Mouse (Mus musculus): ENCODE data around the gene Srgap3. TPM values are rescaled to one million over a fixed set of nuclear protein-coding genes. Genes with fewer than 3 reads are reported as not detected.

Gene Srgap3
- polyA plus RNA-seq, 1 experiment from 2014 or later = 1.0 TPM

DNA sequence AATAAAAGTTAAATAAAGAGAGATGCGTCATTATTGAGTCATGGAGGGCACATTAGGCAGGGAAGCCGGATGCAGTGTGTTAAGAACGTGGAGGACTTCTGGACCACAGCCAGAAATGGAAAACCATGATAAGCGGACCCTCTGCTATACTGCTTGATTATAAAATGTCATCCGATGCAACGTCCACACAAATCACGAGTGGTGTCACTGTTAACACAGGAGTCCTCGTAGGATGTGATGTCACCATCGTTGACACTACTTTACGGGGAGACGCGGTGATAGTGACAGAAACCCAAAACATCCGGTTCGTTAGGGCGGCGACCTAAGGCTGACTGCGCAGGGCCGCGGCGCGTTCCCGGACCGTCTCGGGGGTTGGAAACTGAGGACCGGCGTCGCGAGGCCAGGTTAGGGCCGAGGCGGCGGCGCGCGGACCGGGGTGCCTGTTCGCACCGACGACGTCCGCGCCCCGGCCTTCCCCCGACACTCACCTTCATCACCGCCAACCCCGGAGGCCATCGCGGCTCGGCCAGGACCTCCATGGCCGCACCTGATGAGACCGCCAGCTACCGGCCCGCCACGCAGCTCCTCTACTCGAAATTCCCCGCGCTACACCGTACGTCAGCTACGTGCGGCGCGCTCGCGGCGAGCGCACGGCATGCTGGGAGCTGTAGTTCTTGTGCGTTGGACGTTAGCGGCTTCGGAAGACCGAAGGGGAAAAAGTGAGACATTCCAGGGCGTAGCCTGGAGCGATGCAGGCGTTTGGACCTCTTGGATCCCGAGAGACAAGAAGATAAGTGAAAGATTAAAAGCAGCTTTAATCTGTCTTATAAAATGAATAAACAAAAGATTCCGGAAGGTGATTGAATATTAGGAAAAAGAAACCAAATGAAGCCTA is 250.8 kb downstream of the Srgap3 start, which contains the start of gene Rad18:
Rad18 (minus strand) TSS at position 631 of the 895 bp plus-strand sequence.
- ATAC-seq (replicated peaks; ENCODE audit: extremely low read depth, insufficient read depth, low FRiP score) = peak; percentile 90
- Histone ChIP-seq H3K4me3 (ENCODE audit: low read length) (peak within 1 kb of the TSS; percentile 81), H3K9ac (ENCODE audit: low read length) (peak within 1 kb of the TSS; percentile 82), H3K27ac (ENCODE audit: low read length) (peak within 1 kb of the TSS; percentile 59; the same call in 1 of the 2 replicates), H3K4me2 (ENCODE audit: low read depth, low read length) (peak within 1 kb of the TSS; percentile 79), H3K9me3 (replicated peaks; ENCODE audit: control insufficient read depth, low read length) (no peaks in the 10 kb centered on the region), H3K36me3 (ENCODE audit: control insufficient read depth, insufficient read depth) (no peaks in the 10 kb centered on the region; the same call in 1 of the 2 replicates), H3K27me3 (ENCODE audit: control insufficient read depth, insufficient read depth, low read length) (0 out of 2 replicates have a peak, but pooled peaks cover 2% of the 10 kb centered on the region), H3K4me1 (ENCODE audit: control insufficient read depth, insufficient read depth, low read length) (peaks cover 6% of the 10 kb centered on the region)
- under 1% methylated on average over 77 of the region's 77 CpGs for WGBS

GRCm38 (mm10) chr6:112694492-112694891 is 252.6 kb downstream of the Srgap3 start:
- ATAC-seq (replicated peaks; ENCODE audit: extremely low read depth, insufficient read depth, low FRiP score) = no peak
- 92% methylated on average over 5 of the region's 5 CpGs for WGBS

GRCm38 (mm10) chr6:112691523-112691922 is 255.5 kb downstream of the Srgap3 start:
- Histone ChIP-seq H3K27me3 (ENCODE audit: control insufficient read depth, insufficient read depth, low read length) (no peaks in the 10 kb centered on the region), H3K4me1 (ENCODE audit: control insufficient read depth, insufficient read depth, low read length) (peaks cover 6% of the 10 kb centered on the region), H3K9ac (ENCODE audit: low read length) (no peak overlapping the region), H3K9me3 (replicated peaks; ENCODE audit: control insufficient read depth, low read length) (no peaks in the 10 kb centered on the region), H3K36me3 (ENCODE audit: control insufficient read depth, insufficient read depth) (peaks cover 2% of the 10 kb centered on the region; the same call in 1 of the 2 replicates), H3K4me2 (ENCODE audit: low read depth, low read length) (no peak overlapping the region), H3K27ac (ENCODE audit: low read length) (no peak overlapping the region), H3K4me3 (ENCODE audit: low read length) (no peak overlapping the region)
- no peak for ATAC-seq (replicated peaks; ENCODE audit: extremely low read depth, insufficient read depth, low FRiP score)
- WGBS = 97% methylated on average over 1 of the region's 1 CpGs

More at GRCm38 (mm10) chr6:112694492-112694891, 252.6 kb downstream of the Srgap3 start:
- no peak overlapping the region for H3K4me3 ChIP-seq (ENCODE audit: low read length)
- H3K27me3 ChIP-seq (ENCODE audit: control insufficient read depth, insufficient read depth, low read length) = 0 out of 2 replicates have a peak, but pooled peaks cover 2% of the 10 kb centered on the region
- H3K4me2 ChIP-seq (ENCODE audit: low read depth, low read length) = no peak overlapping the region
- peaks cover 2% of the 10 kb centered on the region; the same call in 1 of the 2 replicates for H3K36me3 ChIP-seq (ENCODE audit: control insufficient read depth, insufficient read depth)
- no peak overlapping the region for H3K27ac ChIP-seq (ENCODE audit: low read length)
- H3K9me3 ChIP-seq (replicated peaks; ENCODE audit: control insufficient read depth, low read length) = no peaks in the 10 kb centered on the region
- peaks cover 6% of the 10 kb centered on the region for H3K4me1 ChIP-seq (ENCODE audit: control insufficient read depth, insufficient read depth, low read length)
- H3K9ac ChIP-seq (ENCODE audit: low read length) = no peak overlapping the region

DNA sequence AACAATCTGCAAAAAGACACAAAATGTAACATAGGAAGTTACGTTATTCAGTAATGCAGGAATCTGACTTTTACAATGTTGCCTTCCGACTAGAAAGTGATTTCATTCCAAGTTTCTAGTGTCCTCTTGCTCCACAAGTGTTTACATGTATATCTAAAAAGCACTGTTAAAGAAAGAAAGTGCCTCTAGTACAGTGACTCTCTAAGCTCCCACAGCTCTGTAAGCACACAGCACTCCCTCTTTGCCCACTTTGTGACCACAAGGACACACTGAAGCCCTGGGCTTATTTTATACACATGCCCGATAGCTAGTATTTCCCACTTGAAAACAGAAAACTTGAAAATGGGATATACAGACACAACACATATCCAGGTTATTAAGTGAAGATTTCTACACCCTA is 259.0 kb downstream of the Srgap3 start:
- H3K9me3 ChIP-seq (replicated peaks; ENCODE audit: control insufficient read depth, low read length) = no peaks in the 10 kb centered on the region
- H3K36me3 ChIP-seq (ENCODE audit: control insufficient read depth, insufficient read depth) = peaks cover 2% of the 10 kb centered on the region; the same call in 1 of the 2 replicates
- ATAC-seq (replicated peaks; ENCODE audit: extremely low read depth, insufficient read depth, low FRiP score) = no peak
- H3K4me1 ChIP-seq (ENCODE audit: control insufficient read depth, insufficient read depth, low read length) = no peaks in the 10 kb centered on the region
- 82% methylated on average over 3 of the region's 3 CpGs for WGBS
- no peak overlapping the region for H3K9ac ChIP-seq (ENCODE audit: low read length)
- no peak overlapping the region for H3K4me3 ChIP-seq (ENCODE audit: low read length)
- H3K27me3 ChIP-seq (ENCODE audit: control insufficient read depth, insufficient read depth, low read length) = no peaks in the 10 kb centered on the region
- H3K4me2 ChIP-seq (ENCODE audit: low read depth, low read length) = no peak overlapping the region
- no peak overlapping the region for H3K27ac ChIP-seq (ENCODE audit: low read length)

- Histone ChIP-seq H3K27ac (ENCODE audit: low read length) (no peak overlapping the region), H3K9me3 (replicated peaks; ENCODE audit: control insufficient read depth, low read length) (no peaks in the 10 kb centered on the region), H3K36me3 (ENCODE audit: control insufficient read depth, insufficient read depth) (peaks cover 2% of the 10 kb centered on the region; the same call in 1 of the 2 replicates), H3K4me2 (ENCODE audit: low read depth, low read length) (no peak overlapping the region), H3K9ac (ENCODE audit: low read length) (no peak overlapping the region), H3K4me3 (ENCODE audit: low read length) (no peak overlapping the region), H3K27me3 (ENCODE audit: control insufficient read depth, insufficient read depth, low read length) (no peaks in the 10 kb centered on the region), H3K4me1 (ENCODE audit: control insufficient read depth, insufficient read depth, low read length) (no peaks in the 10 kb centered on the region)
- 59% methylated on average over 7 of the region's 7 CpGs for WGBS
- ATAC-seq (replicated peaks; ENCODE audit: extremely low read depth, insufficient read depth, low FRiP score) = no peak
These were observed 260.6 kb downstream of the Srgap3 start for GRCm38 (mm10) chr6:112686485-112686884.

DNA sequence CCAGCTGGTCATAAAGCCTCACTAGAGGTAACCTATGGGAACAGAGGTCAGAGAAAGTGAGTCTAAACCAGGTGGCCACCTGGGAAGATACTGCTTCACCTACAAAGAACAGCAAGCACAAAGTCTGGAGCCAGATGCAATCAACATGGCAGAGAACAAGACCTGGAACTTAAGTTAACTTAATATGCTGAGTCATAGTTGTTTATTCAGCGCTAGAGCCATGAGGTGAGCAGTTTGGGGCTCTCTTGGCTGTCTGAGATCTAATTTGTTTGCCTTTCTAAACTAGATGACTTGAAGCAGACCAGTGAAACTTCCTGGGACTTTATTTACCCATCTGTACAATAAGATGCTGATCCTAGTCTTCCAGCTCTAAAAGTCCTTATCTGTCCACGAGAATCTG is 263.0 kb downstream of the Srgap3 start:
- Histone ChIP-seq H3K27ac (ENCODE audit: low read length) (no peak overlapping the region), H3K4me2 (ENCODE audit: low read depth, low read length) (no peak overlapping the region), H3K4me1 (ENCODE audit: control insufficient read depth, insufficient read depth, low read length) (no peaks in the 10 kb centered on the region), H3K36me3 (ENCODE audit: control insufficient read depth, insufficient read depth) (peaks cover 12% of the 10 kb centered on the region; the same call in 1 of the 2 replicates), H3K9me3 (replicated peaks; ENCODE audit: control insufficient read depth, low read length) (no peaks in the 10 kb centered on the region), H3K4me3 (ENCODE audit: low read length) (no peak overlapping the region), H3K9ac (ENCODE audit: low read length) (no peak overlapping the region), H3K27me3 (ENCODE audit: control insufficient read depth, insufficient read depth, low read length) (no peaks in the 10 kb centered on the region)
- 88% methylated on average over 2 of the region's 2 CpGs for WGBS
- no peak for ATAC-seq (replicated peaks; ENCODE audit: extremely low read depth, insufficient read depth, low FRiP score)

Other genes starting within 250 kb of the Srgap3 start
- 38.3 and 43.4 TPM in 2 replicates for gene Thumpd3, start 99.0 kb upstream of the Srgap3 start, polyA plus RNA-seq (2015; fragmentation: Nextera tagmentation; extraction: Ambion mirVana)
- gene Setd5, start 130.1 kb upstream of the Srgap3 start, polyA plus RNA-seq (2015; fragmentation: Nextera tagmentation; extraction: Ambion mirVana) = 46.4 and 50.8 TPM in 2 replicates
- 0.35 and 0.37 TPM in 2 replicates for gene Lhfpl4, start 248.1 kb upstream of the Srgap3 start, polyA plus RNA-seq (2015; fragmentation: Nextera tagmentation; extraction: Ambion mirVana)

All from heart, embryonic 16.5 days (tissue).